Mouse (Mus musculus): ENCODE measurements around the gene Gls. TPM values are rescaled to one million over a fixed set of nuclear protein-coding genes. Genes with fewer than 3 reads are reported as not detected.
A peak's percentile ranks its signal among the peaks of the same experiment; 100 is the strongest.

The Gls gene
- total RNA-seq, 2 experiments from 2014 or later: 103 to 192 TPM

DNA sequence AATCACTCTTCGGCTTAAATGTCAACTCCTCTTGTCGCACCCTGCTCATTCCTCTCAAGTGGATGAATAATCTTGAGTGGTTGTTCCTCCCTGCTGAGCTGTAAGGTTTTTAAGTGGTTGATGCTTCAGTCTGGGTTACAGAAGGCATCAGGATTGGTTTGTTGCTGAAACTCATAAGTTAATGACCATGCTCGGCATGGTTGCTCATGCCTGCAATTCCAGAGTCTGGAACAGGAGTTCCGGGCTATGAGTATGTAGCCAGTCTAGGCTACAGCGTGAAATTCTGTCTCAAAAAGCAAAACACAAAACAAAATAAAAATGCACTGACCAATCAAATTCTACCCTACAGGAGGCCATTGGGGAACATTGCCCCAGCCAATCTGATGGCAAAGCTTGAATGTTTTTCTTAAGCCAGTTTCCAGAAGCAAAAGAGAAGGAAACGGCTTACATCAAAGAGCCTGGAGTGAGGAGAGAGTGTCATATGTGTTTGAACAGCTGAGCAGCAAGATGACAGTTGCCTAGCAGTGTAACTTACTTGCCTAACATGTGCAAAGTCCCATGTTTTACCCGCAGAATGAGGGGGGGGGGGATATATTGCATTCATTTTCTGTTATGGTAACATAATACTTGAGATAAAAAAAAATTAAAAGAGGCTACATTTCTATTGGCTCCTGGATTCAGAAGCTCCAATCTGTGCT, 18.2 kb upstream of the Gls start:
- ATAC-seq (replicated peaks; ENCODE audit: poor library complexity, severe bottlenecking): no peak

DNA sequence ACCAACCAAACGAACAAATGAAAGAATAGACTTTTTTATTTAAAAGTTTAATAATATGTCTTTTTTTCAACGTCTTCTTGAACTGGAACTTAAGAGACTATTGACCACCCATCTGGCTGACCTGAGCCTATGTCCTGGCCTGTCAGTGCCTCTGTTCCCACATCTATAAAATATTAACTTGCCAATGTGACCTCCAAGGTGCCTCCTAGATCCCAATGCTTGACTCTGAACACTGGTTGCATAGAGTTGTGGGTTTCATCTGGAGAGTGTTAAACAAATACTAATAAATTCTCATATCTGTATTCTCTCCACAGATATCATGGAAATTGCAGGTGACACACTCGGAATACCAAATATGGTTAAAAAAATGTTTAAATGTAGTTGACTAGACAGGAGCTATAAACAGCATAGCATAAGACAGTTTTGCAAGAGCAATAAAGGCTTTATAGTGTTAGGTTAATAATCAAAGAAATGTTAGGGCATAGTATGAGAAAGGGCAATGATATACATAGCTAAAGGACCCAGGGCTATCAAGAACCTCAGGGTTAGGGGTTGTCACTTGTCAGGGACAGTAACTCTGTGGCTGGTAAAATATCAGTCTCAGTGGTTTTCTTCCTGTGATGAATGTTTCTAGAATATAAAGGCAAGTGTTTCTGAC, 16.0 kb upstream of the Gls start:
- ATAC-seq (replicated peaks; ENCODE audit: poor library complexity, severe bottlenecking): no peak

- no peak for ATAC-seq (replicated peaks; ENCODE audit: poor library complexity, severe bottlenecking)
Measured at GRCm38 (mm10) chr1:52242270-52242669, 9.2 kb upstream of the Gls start.

DNA sequence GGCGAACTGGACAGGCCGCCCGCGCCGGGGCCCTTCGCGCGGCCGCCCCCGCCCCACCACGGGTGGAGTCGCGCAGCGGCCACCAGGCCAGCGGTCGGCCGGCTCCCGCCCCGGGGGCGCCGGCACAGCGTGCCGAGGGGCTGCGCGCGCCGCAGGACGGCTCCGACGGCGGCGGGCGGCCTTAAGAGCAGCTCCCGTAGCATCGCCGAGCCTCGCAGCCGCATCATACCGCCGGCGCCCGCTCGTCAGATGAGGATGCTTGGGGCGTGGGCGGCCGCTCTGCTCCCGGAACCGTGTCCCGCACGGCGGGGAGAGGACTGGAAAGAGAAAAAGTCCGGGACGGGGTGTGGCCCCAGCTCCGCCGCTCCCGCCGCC, 279 bp downstream of the Gls start:
- no peak for ATAC-seq (replicated peaks; ENCODE audit: poor library complexity, severe bottlenecking)

GRCm38 (mm10) chr1:52231939-52232765, 880 bp downstream of the Gls start:
- ATAC-seq (replicated peaks; ENCODE audit: poor library complexity, severe bottlenecking): peak; percentile 57

DNA sequence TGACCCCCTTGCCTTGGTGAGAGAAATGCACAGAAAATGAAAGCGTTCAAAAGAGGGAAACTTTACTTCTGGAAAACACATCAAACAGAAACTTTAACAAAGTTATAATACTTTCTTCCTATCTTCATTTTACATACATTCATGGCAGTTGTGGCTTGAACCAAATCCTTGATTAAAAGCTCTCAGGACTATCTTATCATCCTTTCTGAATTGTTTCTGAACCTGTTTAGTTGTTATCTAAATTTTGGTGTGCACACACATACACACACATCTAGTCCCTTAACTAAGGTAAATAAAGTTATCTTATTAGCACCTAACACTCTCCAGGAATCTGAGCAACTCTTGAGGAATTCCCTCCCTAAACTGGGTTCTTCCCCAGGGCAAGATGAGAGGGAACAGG, 2.6 kb downstream of the Gls start:
- ATAC-seq (replicated peaks; ENCODE audit: poor library complexity, severe bottlenecking): no peak

GRCm38 (mm10) chr1:52228178-52228577, 4.9 kb downstream of the Gls start:
- ATAC-seq (replicated peaks; ENCODE audit: poor library complexity, severe bottlenecking): no peak

DNA sequence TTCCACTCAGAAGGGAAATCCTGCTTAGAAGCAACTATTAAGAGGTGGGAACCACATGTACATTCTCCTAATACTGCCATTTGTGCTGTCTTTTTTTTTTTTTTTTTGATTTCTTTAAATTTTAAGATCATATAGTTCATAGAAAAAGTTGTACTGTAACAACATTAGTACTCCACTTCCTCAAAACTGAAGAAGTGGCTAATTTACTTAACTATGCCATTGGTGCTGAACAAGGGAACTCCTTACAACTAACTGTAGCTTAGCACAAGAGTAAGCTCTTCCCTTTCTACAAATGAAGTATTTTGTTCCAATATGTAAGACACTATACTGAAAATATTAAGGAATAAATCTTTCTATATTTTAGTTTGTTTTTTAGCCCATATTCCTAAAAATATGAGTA, 6.6 kb downstream of the Gls start:
- ATAC-seq (replicated peaks; ENCODE audit: poor library complexity, severe bottlenecking): peak; percentile 45; the same call in 1 of the 2 replicates

GRCm38 (mm10) chr1:52216766-52217165, 16.3 kb downstream of the Gls start:
- ATAC-seq (replicated peaks; ENCODE audit: poor library complexity, severe bottlenecking): no peak

DNA sequence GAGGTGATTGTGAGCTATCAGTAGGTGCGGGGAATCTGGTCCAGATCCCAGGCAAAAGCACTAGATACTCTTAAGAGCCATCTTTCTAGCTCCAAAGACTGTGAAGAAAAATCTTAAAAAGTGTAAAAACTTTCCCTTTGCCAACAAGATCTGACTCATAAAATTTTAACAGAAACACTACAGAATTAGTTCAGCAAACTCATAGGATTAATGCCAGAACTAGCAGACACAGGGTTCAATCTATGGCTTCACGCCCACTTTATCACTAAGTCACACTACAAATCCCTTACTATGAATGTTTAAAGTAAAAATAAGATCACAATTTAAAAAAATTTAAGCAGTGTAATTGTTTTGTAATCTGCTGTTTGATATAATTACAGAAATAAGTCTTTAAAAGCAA, 50.0 kb downstream of the Gls start:
- no peak for ATAC-seq (replicated peaks; ENCODE audit: poor library complexity, severe bottlenecking)

DNA sequence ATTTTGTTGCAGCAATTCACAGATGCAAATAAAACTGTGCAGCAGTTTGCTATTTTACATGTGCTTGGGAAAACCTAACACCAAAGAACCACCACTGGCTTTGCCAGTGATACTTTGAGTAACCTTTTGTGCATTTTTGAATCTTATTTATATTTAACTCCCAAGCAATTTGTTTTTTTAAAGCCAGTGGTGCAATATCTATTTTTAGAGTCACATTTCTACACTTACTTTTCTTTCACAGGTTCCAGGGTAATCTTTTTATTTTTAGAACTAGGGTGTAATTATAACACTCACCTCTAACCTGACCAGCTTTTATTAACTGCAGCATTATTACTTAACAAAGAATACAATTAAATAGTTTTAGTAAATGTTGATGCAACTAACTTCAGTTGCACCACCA, 51.0 kb downstream of the Gls start:
- ATAC-seq (replicated peaks; ENCODE audit: poor library complexity, severe bottlenecking): no peak

GRCm38 (mm10) chr1:52179939-52180568, 53.0 kb downstream of the Gls start:
- no peak for ATAC-seq (replicated peaks; ENCODE audit: poor library complexity, severe bottlenecking)

DNA sequence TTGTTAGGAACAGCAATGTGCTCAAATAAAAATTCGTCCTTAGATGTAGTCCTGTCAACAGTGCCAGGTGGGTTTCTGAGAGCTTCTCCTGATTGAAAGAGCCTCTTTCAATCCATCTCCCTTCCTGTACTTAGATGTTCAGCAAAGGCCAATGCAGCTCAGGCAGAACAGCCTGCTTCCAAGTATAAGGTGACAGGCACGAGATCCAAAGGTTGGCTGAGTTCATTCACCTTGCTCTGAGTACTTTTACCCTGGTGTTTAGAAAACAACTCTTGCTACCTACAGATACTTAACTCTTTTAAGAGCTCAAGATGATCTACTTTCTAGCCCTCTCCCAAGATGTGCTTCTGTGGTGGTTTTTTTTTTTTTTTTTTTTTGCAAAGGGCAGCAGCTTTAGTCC, 56.0 kb downstream of the Gls start:
- ATAC-seq (replicated peaks; ENCODE audit: poor library complexity, severe bottlenecking): no peak

DNA sequence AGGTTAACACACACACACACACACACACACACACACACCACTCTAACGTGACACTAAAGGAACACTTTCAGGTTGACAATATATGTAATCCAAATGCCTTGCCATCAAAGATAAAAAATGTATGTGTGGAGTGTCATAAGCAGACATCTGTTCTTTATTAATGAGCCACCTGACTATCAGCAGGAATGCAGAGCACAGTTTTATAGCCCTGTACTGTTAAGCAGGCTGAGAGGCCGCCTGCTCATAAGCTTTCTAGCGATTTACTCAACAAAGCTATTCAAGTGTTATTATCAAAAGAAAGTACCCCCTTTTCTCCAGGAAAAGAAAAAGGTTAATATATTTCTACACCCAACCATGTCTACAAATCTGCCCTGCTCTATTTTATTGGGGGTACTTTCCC, 57.0 kb downstream of the Gls start:
- ATAC-seq (replicated peaks; ENCODE audit: poor library complexity, severe bottlenecking): no peak

DNA sequence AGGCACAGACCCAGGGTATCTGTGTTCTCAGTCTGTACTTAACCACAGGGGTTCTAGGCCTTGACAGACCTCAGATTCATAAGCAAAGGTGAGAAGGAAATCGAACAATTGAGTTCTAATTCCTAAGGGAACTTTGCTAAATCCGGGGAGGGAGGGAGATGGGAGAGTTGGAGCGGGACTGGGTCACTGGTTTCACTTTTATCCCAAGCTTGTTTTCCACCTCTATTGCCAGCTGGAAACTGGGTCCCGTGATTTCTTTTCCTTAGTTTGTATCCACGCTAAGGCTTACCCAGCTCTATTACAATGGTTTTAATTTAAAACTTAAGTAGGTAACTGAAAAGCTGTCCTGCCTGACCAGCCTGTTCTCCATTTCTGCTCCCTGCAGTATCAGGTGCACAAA, 57.7 kb downstream of the Gls start:
- no peak for ATAC-seq (replicated peaks; ENCODE audit: poor library complexity, severe bottlenecking)

DNA sequence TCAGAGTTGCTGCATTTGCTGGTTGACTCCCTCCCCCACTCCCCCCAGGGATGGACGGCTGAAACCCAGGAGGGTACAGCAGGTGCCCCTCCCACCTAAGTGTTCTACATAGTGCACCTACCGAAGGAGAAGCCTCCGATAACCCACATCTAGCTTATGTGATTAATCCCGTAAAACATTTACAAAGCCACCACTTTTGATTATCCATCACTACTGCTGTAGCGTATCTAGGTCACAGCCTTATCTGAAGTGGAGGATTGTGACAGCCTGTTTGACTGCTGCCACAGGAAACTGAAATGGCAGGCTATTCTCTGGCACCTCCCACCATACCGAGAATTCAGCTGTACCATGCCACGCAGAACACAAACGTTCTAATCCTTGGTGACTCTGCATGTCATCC, 61.8 kb downstream of the Gls start:
- no peak for ATAC-seq (replicated peaks; ENCODE audit: poor library complexity, severe bottlenecking)

DNA sequence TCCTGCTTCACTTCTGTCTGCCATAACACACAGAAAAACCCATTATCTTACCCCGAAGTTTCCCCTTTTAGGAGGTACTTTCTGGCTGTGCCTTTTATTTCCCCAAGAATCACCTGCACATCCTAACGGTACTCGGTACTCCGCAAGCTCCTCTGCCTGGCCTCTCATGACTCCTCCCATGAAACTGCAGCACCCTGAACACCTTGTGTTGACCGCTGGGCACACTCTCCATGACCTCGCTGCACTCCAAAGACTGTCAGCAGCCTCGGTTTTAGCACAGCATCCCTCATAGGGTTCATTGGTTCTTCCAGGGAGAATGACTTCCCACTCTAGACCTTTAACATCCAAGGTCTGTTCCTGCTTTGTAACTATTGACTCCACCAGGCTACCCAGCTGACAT, 62.3 kb downstream of the Gls start:
- no peak for ATAC-seq (replicated peaks; ENCODE audit: poor library complexity, severe bottlenecking)

DNA sequence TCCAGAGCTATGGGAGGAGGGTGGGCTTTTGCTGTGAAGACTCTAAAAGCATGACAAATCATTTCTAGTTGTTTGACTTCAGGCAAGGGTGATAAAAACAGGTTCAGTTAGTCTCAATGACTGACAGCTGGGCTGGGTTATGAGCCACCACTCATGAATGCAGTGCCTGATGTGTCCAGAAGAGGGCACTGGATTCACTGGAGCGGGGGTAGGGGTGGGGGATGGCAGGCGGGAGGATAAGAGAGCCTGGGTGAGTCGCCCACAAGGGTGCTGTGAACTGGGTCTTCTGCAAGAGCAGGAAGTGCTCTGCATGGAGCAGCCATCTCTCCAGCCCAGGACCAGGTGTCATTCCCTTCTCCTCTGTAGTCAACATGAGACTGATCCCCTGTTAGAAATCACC, 63.0 kb downstream of the Gls start:
- peak; percentile 80 for ATAC-seq (replicated peaks; ENCODE audit: poor library complexity, severe bottlenecking)

DNA sequence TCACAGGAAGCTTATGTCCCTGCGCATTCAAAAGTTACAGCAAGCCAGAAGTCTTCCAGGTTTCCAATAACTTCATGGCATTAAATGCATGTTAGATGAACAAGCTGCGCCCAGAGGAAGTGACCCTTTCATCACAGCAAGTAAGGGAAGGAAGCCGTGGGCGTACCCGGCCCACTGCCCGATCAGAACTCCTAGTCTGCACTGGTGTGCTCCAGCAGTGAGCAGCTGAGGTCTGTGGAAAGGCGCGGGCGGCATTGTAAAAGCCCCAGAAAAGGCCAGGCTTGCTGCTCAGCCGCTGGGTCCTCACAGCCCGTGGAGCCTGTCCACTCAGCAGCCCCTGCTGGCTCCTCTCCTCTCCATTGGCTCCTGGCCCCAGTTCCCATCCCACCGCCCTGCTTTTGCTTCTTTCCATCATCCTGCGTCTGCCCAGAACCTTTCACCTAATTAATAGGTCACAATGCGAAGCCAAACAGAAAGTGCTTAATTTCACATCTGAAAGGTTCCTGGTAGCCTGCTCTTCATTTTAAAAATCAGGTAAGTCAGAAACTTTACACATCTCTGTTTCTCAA, 66.3 kb downstream of the Gls start:
- peak; percentile 85 for ATAC-seq (replicated peaks; ENCODE audit: poor library complexity, severe bottlenecking)

GRCm38 (mm10) chr1:52163707-52164457, 69.2 kb downstream of the Gls start:
- no peak for ATAC-seq (replicated peaks; ENCODE audit: poor library complexity, severe bottlenecking)

Data from granulocyte monocyte progenitor cell, adult 5-6 weeks (primary cell).